Mouse (Mus musculus) embryo, embryonic 9.5 days (tissue): ENCODE measurements around the gene Shisal1.

Experiments
- DNase-seq: peaks from one replicate; pipeline ENCODE4 v3.0.0-alpha.2; 2017; ENCODE audit errors: extremely low spot score

Shisal1 gene

GRCm38 (mm10) chr15:84425733-84426132, 21.2 kb downstream of the Shisal1 start:
- DNase-seq = no peak

GRCm38 (mm10) chr15:84423781-84424180, 23.1 kb downstream of the Shisal1 start:
- DNase-seq = no peak

- no peak for DNase-seq
These were observed 28.7 kb downstream of the Shisal1 start for GRCm38 (mm10) chr15:84418266-84418610.

GRCm38 (mm10) chr15:84417592-84418265, 29.2 kb downstream of the Shisal1 start:
- no peak for DNase-seq

GRCm38 (mm10) chr15:84417017-84417416, 29.9 kb downstream of the Shisal1 start:
- DNase-seq = no peak

GRCm38 (mm10) chr15:84414040-84414848, 32.7 kb downstream of the Shisal1 start:
- DNase-seq = no peak

GRCm38 (mm10) chr15:84412409-84412808, 34.5 kb downstream of the Shisal1 start:
- peak; percentile 56 for DNase-seq

- no peak for DNase-seq
These were observed 36.8 kb downstream of the Shisal1 start for GRCm38 (mm10) chr15:84410052-84410451.

- no peak for DNase-seq
These were observed 38.3 kb downstream of the Shisal1 start for GRCm38 (mm10) chr15:84408576-84408975.

- no peak for DNase-seq
These were observed 41.1 kb downstream of the Shisal1 start for GRCm38 (mm10) chr15:84405759-84406158.

GRCm38 (mm10) chr15:84403454-84404113, 43.3 kb downstream of the Shisal1 start:
- no peak for DNase-seq

- DNase-seq = no peak
These were observed 48.3 kb downstream of the Shisal1 start for GRCm38 (mm10) chr15:84398617-84399016.

- no peak for DNase-seq
These were observed 49.2 kb downstream of the Shisal1 start for GRCm38 (mm10) chr15:84397663-84398169.

GRCm38 (mm10) chr15:84395341-84396067, 51.4 kb downstream of the Shisal1 start:
- no peak for DNase-seq

- no peak for DNase-seq
These were observed 53.6 kb downstream of the Shisal1 start for GRCm38 (mm10) chr15:84393341-84393740.

- DNase-seq = no peak
These were observed 54.1 kb downstream of the Shisal1 start for GRCm38 (mm10) chr15:84392840-84393239.

GRCm38 (mm10) chr15:84392131-84392530, 54.8 kb downstream of the Shisal1 start:
- no peak for DNase-seq

- DNase-seq = no peak
These were observed 58.2 kb downstream of the Shisal1 start for GRCm38 (mm10) chr15:84388698-84389131.

- no peak for DNase-seq
These were observed 60.8 kb downstream of the Shisal1 start for GRCm38 (mm10) chr15:84385995-84386565.

- DNase-seq = no peak
These were observed 62.8 kb downstream of the Shisal1 start for GRCm38 (mm10) chr15:84384066-84384465.

- DNase-seq = no peak
These were observed 66.7 kb downstream of the Shisal1 start for GRCm38 (mm10) chr15:84380181-84380580.
